Mouse (Mus musculus): ENCODE measurements around the gene Kif20b.

Kif20b gene

GRCm38 (mm10) chr19:34920066-34920465 is 2.1 kb upstream of the Kif20b start:
- no peak for DNase-seq (ENCODE audit: low read depth)

- no peak for DNase-seq (ENCODE audit: low read depth)
Observed at GRCm38 (mm10) chr19:34920531-34920930, 1.6 kb upstream of the Kif20b start.

GRCm38 (mm10) chr19:34921253-34921651 is 909 bp upstream of the Kif20b start:
- DNase-seq (ENCODE audit: low read depth): peak; percentile 27

DNA sequence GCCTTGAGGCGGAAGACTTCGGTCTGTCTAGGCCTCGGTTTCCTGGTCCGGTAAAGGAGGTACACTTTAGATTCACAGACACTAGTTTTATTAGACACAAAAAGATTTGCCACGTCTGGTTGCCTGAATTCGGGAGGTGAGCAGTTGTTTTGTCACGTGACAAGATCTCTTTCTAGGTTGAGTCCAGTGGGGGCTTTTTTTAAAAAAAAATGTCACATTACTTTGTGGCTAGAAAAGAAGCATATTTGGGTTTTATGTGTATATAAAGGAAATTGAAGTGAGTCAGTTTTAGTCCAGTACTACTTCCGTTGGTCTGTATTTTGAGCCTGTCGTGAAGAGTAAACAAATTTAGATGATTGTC is 422 bp downstream of the Kif20b start:
- DNase-seq (ENCODE audit: low read depth): no peak

DNA sequence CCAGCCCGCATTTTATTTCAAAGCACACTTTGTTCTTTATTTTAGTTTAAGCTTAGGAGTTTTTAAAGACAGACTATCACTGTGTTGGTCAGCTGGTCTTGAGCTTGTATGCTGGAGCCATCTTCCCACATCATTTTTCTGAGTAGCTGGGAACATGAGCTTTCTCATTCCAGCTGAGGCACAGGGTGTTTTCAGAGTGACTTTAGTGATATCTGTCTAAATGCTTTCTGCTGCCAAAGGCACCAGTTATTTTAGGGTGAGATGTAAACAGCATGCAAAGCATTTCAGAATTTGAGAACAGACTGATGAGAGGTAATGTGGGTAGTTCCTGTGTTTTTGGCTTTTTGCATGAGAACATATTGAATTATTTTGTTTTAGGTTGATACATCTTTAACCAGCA is 25.0 kb downstream of the Kif20b start:
- no peak for DNase-seq (ENCODE audit: low read depth)

- no peak for DNase-seq (ENCODE audit: low read depth)
Observed at GRCm38 (mm10) chr19:34953842-34954541, 31.8 kb downstream of the Kif20b start.

GRCm38 (mm10) chr19:34959369-34959768 is 37.2 kb downstream of the Kif20b start:
- DNase-seq (ENCODE audit: low read depth): no peak

GRCm38 (mm10) chr19:34984742-34985141 is 62.6 kb downstream of the Kif20b start:
- no peak for DNase-seq (ENCODE audit: low read depth)

DNA sequence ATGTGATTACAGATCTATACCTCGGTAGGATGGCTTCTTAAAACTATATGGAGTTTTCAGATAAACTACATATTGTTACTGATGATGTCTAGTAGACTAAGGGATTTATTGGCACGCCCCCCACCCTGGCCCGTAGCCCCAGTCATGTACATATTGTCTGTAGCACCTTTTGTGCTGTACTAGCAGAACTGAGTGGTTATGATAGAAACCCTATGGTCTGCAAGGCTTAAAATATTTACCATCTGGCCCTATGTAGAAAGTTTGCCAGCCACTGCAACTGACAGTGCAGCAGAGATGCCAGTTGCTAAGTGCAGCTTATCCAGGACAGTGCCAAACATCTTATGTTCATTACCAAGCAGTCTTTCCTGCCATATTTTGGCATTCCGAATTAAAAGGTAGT is 68.3 kb downstream of the Kif20b start:
- no peak for DNase-seq (ENCODE audit: low read depth)

DNA sequence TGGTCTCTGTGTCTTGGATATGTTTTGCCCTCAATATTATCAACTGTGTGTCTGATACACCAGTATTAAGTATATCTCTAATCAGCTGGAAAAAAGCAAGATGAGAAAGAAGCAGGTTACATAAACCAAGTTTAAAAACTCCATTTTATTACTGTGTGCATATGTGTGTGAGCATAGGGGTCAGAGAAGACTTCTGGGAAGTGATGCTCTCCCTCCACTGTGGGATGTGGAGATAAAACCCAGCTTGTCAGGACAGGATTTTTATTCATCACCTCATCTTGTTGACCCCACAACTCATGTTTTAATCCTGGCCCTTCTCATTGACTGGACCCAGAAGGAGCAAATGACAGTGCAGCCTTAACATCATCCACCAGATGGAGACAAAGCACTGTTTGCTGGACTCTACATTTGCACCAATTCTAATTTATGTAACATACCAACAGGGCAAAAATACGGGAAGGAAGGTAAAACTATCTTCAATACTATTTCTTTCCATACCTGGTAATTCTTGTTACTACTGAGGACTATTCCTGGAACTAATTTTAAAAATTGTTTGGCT is 70.9 kb downstream of the Kif20b start:
- DNase-seq (ENCODE audit: low read depth): peak; percentile 30

GRCm38 (mm10) chr19:35015058-35015457 is 92.9 kb downstream of the Kif20b start:
- no peak for DNase-seq (ENCODE audit: low read depth)

- DNase-seq (ENCODE audit: low read depth): no peak
Observed at GRCm38 (mm10) chr19:35017474-35018208, 95.5 kb downstream of the Kif20b start.

GRCm38 (mm10) chr19:35018209-35018581 is 96.0 kb downstream of the Kif20b start:
- DNase-seq (ENCODE audit: low read depth): no peak
